Mouse (Mus musculus): ENCODE data around the gene Scnm1. TPM values are rescaled to one million over a fixed set of nuclear protein-coding genes. Genes with fewer than 3 reads are reported as not detected.

Scnm1 gene
- polyA plus RNA-seq (2016; fragmentation: Nextera tagmentation; extraction: Ambion mirVana): 79.5 and 88.6 TPM in 2 replicates

GRCm38 (mm10) chr3:95133680-95134101, at the start of gene Scnm1, which contains the start of gene Lysmd1:
Gene Scnm1, minus strand, starts transcription at chr3:95134011.
Gene Lysmd1, plus strand, starts transcription at chr3:95134088.
- DNase-seq (ENCODE audit: low spot score): peak; percentile 89
- Histone ChIP-seq H3K27me3 (ENCODE audit: low read depth, poor library complexity, severe bottlenecking) (no peaks in the 10 kb centered on the region), H3K4me1 (peaks cover 26% of the 10 kb centered on the region), H3K4me3 (peak within 1 kb of the TSS; percentile 74), H3K27ac (replicated peaks) (peak within 1 kb of the TSS; percentile 89), H3K36me3 (peaks cover 43% of the 10 kb centered on the region), H3K9me3 (replicated peaks) (no peaks in the 10 kb centered on the region)
- WGBS: under 1% methylated on average over 20 of the region's 20 CpGs

- 84% methylated on average over 1 of the region's 1 CpGs for WGBS
- Histone ChIP-seq H3K4me1 (no peaks in the 10 kb centered on the region), H3K9me3 (replicated peaks) (no peaks in the 10 kb centered on the region), H3K4me3 (no peak overlapping the region), H3K36me3 (peaks cover 45% of the 10 kb centered on the region), H3K27me3 (ENCODE audit: low read depth, poor library complexity, severe bottlenecking) (no peaks in the 10 kb centered on the region), H3K27ac (replicated peaks) (no peak overlapping the region)
- DNase-seq (ENCODE audit: low spot score): no peak
These were observed 48.0 kb upstream of the Scnm1 start for GRCm38 (mm10) chr3:95181841-95182240.

- DNase-seq (ENCODE audit: low spot score): no peak
- H3K9me3 ChIP-seq (replicated peaks): no peaks in the 10 kb centered on the region
- 80% methylated on average over 3 of the region's 3 CpGs for WGBS
- H3K4me1 ChIP-seq: no peaks in the 10 kb centered on the region
- no peak overlapping the region for H3K27ac ChIP-seq (replicated peaks)
- no peak overlapping the region for H3K4me3 ChIP-seq
- H3K36me3 ChIP-seq: peaks cover 26% of the 10 kb centered on the region
- no peaks in the 10 kb centered on the region for H3K27me3 ChIP-seq (ENCODE audit: low read depth, poor library complexity, severe bottlenecking)
These were observed 46.1 kb upstream of the Scnm1 start for GRCm38 (mm10) chr3:95179890-95180289.

DNA sequence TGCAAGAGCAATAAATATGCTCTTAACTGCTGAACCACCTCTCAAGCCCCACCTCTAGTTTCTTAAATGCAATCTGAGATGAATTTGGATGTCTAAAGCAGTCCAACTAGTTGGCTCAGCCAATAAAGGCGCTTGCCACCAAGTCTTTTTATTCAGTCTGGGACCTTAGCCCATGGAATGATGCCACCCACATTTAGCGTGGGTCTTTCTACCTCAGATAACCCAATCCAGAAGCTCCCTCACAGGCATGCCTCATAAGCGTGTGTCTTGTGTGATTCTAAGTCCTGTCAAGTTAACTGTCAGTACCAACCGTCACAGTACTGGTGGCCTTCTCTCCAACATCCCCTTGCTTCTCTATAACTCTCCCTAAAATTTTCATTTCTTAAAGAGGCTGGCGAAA, 45.1 kb upstream of the Scnm1 start:
- H3K36me3 ChIP-seq: peaks cover 17% of the 10 kb centered on the region
- WGBS: 86% methylated on average over 5 of the region's 5 CpGs
- peaks cover 7% of the 10 kb centered on the region for H3K27me3 ChIP-seq (ENCODE audit: low read depth, poor library complexity, severe bottlenecking)
- no peak overlapping the region for H3K4me3 ChIP-seq
- no peaks in the 10 kb centered on the region for H3K9me3 ChIP-seq (replicated peaks)
- H3K27ac ChIP-seq (replicated peaks): no peak overlapping the region
- H3K4me1 ChIP-seq: peaks cover 5% of the 10 kb centered on the region
- DNase-seq (ENCODE audit: low spot score): no peak

- Histone ChIP-seq H3K4me1 (peaks cover 19% of the 10 kb centered on the region), H3K27me3 (ENCODE audit: low read depth, poor library complexity, severe bottlenecking) (peaks cover 21% of the 10 kb centered on the region), H3K4me3 (no peak overlapping the region), H3K9me3 (replicated peaks) (0 out of 2 replicates have a peak, but pooled peaks cover under 1% of the 10 kb centered on the region), H3K36me3 (peaks cover 14% of the 10 kb centered on the region), H3K27ac (replicated peaks) (no peak overlapping the region)
- 87% methylated on average over 6 of the region's 6 CpGs for WGBS
- DNase-seq (ENCODE audit: low spot score): no peak
These were observed 43.8 kb upstream of the Scnm1 start for GRCm38 (mm10) chr3:95177583-95177982.

DNA sequence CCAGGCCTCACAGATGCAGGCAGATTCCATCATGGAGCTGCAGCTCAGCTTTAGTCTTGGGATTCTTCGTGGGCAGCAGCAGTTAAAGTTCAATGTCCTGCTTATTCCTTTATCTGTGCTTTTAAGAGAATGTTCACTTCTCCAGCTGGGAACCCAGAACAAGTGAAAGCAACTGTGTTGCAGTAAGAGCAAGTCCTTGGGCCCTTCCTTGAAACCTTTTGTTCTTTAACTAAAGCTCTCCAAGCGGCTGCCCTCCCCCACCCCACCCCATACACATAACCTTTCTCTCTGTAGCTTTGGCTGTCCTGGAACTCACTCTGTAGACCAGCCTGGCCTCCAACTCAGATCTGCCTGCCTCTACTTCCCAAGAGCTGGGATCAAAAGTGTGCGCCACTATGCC, 42.7 kb upstream of the Scnm1 start:
- H3K27me3 ChIP-seq (ENCODE audit: low read depth, poor library complexity, severe bottlenecking): peaks cover 32% of the 10 kb centered on the region
- no peak overlapping the region for H3K4me3 ChIP-seq
- 0 out of 2 replicates have a peak, but pooled peaks cover 5% of the 10 kb centered on the region for H3K9me3 ChIP-seq (replicated peaks)
- peaks cover 21% of the 10 kb centered on the region for H3K36me3 ChIP-seq
- WGBS: 62% methylated on average over 3 of the region's 3 CpGs
- peaks cover 23% of the 10 kb centered on the region for H3K4me1 ChIP-seq
- no peak for DNase-seq (ENCODE audit: low spot score)
- no peak overlapping the region for H3K27ac ChIP-seq (replicated peaks)

DNA sequence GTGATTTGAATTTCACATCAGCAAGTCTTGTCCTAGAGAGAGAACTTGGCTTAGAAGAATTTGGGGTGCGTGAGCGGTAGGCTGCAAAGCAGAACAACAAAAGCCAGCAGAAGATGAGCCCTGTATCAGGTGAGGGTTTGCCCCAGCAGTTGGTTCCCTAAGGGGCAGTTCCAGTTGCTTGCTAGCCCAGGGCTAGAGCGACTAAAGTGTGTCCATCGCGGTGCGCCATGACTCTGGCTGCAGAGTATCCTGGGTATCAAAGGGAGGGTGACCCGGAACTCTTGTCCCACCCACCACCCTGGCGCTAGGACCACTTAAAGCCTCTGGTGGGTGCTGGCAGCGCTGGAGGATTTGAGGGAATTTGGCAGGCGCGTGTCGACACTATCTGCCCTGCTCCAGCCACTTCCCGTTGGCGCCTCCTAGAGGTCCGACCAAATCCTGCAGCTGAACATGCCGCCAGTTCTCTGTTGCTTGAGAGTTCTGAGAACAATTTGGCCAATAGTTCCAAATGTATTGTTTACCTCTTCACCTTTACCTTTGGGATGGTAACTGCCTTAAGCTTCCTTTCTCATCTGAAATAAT, 40.3 kb upstream of the Scnm1 start:
- Histone ChIP-seq H3K4me1 (peaks cover 23% of the 10 kb centered on the region), H3K4me3 (peak overlapping the region; percentile 49), H3K27ac (replicated peaks) (no peak overlapping the region), H3K9me3 (replicated peaks) (0 out of 2 replicates have a peak, but pooled peaks cover 5% of the 10 kb centered on the region), H3K36me3 (peaks cover 45% of the 10 kb centered on the region), H3K27me3 (ENCODE audit: low read depth, poor library complexity, severe bottlenecking) (peaks cover 56% of the 10 kb centered on the region)
- DNase-seq (ENCODE audit: low spot score): peak; percentile 84
- WGBS: under 1% methylated on average over 16 of the region's 16 CpGs

- Histone ChIP-seq H3K4me3 (peak overlapping the region; percentile 49), H3K9me3 (replicated peaks) (0 out of 2 replicates have a peak, but pooled peaks cover 5% of the 10 kb centered on the region), H3K27ac (replicated peaks) (peak overlapping the region; percentile 46; the same call in 1 of the 2 replicates), H3K4me1 (peaks cover 23% of the 10 kb centered on the region), H3K27me3 (ENCODE audit: low read depth, poor library complexity, severe bottlenecking) (peaks cover 63% of the 10 kb centered on the region), H3K36me3 (peaks cover 52% of the 10 kb centered on the region)
- whole genome bisulfite sequencing: 2% methylated on average over 58 of the region's 58 CpGs
- DNase-seq (ENCODE audit: low spot score): peak; percentile 44
These were observed 39.6 kb upstream of the Scnm1 start for GRCm38 (mm10) chr3:95173256-95173949.

GRCm38 (mm10) chr3:95172526-95173255, 38.9 kb upstream of the Scnm1 start:
- peak; percentile 27 for DNase-seq (ENCODE audit: low spot score)
- H3K4me3 ChIP-seq: peak overlapping the region; percentile 49
- peaks cover 59% of the 10 kb centered on the region for H3K36me3 ChIP-seq
- WGBS: 12% methylated on average over 84 of the region's 84 CpGs
- peaks cover 68% of the 10 kb centered on the region for H3K27me3 ChIP-seq (ENCODE audit: low read depth, poor library complexity, severe bottlenecking)
- H3K27ac ChIP-seq (replicated peaks): no peak overlapping the region
- 0 out of 2 replicates have a peak, but pooled peaks cover 5% of the 10 kb centered on the region for H3K9me3 ChIP-seq (replicated peaks)
- H3K4me1 ChIP-seq: peaks cover 23% of the 10 kb centered on the region

DNA sequence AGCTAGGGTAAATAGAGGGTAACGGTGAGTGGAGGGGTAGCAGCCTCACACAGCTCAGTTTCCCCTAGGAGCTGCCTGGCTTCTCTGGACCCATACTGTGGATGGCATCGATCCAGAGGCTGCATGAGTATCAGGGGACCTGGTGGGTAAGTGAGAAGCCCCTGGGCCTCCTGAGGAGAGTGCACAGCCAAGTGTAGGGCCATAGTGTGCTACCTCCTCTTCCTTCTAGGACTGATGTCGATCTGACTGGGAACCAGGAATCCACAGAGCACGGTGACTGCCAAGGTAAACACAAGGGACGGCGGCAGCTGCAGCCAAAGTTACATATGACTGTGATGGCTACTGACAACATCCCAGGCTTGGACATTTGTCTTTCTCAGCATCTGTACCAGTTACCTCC, 37.3 kb upstream of the Scnm1 start:
- no peak overlapping the region for H3K27ac ChIP-seq (replicated peaks)
- H3K9me3 ChIP-seq (replicated peaks): 0 out of 2 replicates have a peak, but pooled peaks cover 5% of the 10 kb centered on the region
- H3K27me3 ChIP-seq (ENCODE audit: low read depth, poor library complexity, severe bottlenecking): peaks cover 68% of the 10 kb centered on the region
- H3K36me3 ChIP-seq: peaks cover 75% of the 10 kb centered on the region
- no peak overlapping the region for H3K4me3 ChIP-seq
- H3K4me1 ChIP-seq: peaks cover 23% of the 10 kb centered on the region
- no peak for DNase-seq (ENCODE audit: low spot score)
- WGBS: 93% methylated on average over 6 of the region's 6 CpGs

DNA sequence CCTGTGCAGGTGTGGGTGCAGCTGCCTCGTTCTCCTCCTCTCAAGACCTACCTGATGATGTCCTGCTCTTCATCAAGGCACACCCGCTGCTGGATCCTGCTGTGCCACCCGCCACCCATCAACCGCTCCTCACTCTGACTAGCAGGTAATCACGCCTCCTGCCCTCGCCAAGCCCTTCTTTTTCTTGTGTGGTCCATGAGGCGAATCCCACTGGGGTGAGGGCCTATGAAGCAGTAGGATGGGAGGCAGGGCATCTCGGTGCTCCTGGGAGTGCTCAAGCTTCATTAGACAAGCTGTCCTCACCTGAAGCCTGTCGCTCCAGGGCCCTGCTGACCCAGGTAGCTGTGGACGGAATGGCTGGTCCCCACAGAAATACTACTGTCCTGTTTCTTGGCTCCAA, 36.2 kb upstream of the Scnm1 start:
- H3K36me3 ChIP-seq: peaks cover 86% of the 10 kb centered on the region
- 86% methylated on average over 10 of the region's 10 CpGs for WGBS

DNA sequence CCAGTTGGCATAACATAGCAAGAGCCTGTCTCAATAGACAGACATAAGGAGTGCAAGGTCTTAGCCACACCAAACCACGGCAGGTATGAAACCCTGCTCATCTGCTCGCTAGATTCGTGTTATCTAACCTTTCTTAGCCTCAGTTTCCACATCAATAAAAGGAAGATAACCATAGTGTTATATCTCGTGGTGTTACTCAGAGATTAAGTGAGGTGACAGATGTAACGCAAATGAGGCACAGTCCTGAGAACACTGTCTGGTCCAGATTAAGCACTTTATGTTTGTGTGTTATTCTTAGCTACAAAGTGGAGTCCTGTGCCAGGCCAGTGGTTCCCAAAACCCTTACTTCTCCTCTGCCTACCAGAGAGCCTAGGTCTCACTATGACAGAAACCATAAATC, 31.0 kb upstream of the Scnm1 start:
- Histone ChIP-seq H3K27me3 (ENCODE audit: low read depth, poor library complexity, severe bottlenecking) (peaks cover 41% of the 10 kb centered on the region), H3K4me1 (peaks cover 42% of the 10 kb centered on the region), H3K27ac (replicated peaks) (no peak overlapping the region), H3K9me3 (replicated peaks) (no peaks in the 10 kb centered on the region), H3K36me3 (peaks cover 59% of the 10 kb centered on the region), H3K4me3 (no peak overlapping the region)
- WGBS: 78% methylated on average over 5 of the region's 5 CpGs
- DNase-seq (ENCODE audit: low spot score): no peak

More for the DNA sequence above, 36.2 kb upstream of the Scnm1 start:
- no peak overlapping the region for H3K4me3 ChIP-seq
- H3K27me3 ChIP-seq (ENCODE audit: low read depth, poor library complexity, severe bottlenecking): peaks cover 68% of the 10 kb centered on the region
- H3K27ac ChIP-seq (replicated peaks): no peak overlapping the region
- H3K4me1 ChIP-seq: peaks cover 23% of the 10 kb centered on the region
- H3K9me3 ChIP-seq (replicated peaks): 0 out of 2 replicates have a peak, but pooled peaks cover 5% of the 10 kb centered on the region
- no peak for DNase-seq (ENCODE audit: low spot score)
